Mouse (Mus musculus) Patski (cell line): ENCODE measurements around the gene Wdr5b. TPM values are rescaled to one million over a fixed set of nuclear protein-coding genes. Genes with fewer than 3 reads are reported as not detected.
"Not testable (repeated sequence)": the region's sequence is repeated elsewhere in the genome, so short reads cannot be mapped to it uniquely, and the experiment has no call there.

Source experiments
- ATAC-seq: fragments of 100-300 bp; one replicate; pipeline ENCODE4 v1.8.0; 2021
- CTCF ChIA-PET: fragments of 350-600 bp; sonication (Branson Sonifier 250); formaldehyde crosslinking; loops from one replicate; lab custom pipeline; 2022; ENCODE audit warnings: inconsistent platforms; lab: Charles Lee
- POLR2A ChIA-PET: fragments of 350-600 bp; sonication (Branson Sonifier 250); formaldehyde crosslinking; loops from one replicate; lab custom pipeline; 2022; ENCODE audit warnings: antibody characterized with exemption, inconsistent platforms; lab: Charles Lee
- DNase-seq: peaks from one replicate; pipeline ENCODE4 v3.0.0-alpha.2; 2011; ENCODE audit warnings: low read depth, low spot score
- H3K27me3 ChIP-seq: fragments of 371-371 bp; one replicate; pipeline ENCODE4 v1.5.1; 2021
- CTCF ChIP-seq: fragments of 100-300 bp; IDR thresholded peaks from one replicate; pipeline ENCODE4 v1.5.1; 2021
- in situ Hi-C: fragments of 300-500 bp; cut with MboI; formaldehyde crosslinking; loops from 3 replicates; pipeline ENCODE4 v1.11.1; 2018; ENCODE audit warnings: low pct_unique_long_range_greater_than_20kb, mixed read lengths
- polyA plus RNA-seq: library from polyadenylated mRNA; unstranded; gene quantifications from one replicate; pipeline ENCODE4 v1.2.3, GENCODE M21; 2021

Gene Wdr5b
- polyA plus RNA-seq, 1 experiment from 2014 or later = 1.9 TPM

DNA sequence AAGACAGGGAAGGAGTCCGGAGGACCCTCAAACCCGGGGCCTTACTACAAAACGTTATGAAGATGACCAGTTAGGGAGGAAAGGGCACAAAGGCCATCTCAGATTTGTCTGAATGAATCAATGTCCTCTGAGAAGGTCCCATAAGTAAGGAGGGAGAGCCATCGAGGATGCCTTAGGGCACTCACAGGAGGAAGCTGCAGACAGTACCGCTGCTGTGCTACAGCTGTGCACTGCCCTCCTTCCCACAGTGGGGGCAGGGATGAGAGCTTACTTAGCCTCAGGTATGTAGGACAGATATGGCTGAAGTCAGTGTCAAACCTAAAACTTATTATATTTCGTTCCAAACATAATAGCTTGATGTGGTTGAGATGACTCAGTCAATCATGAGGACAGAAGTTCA lies 10.5 kb downstream of the Wdr5b start:
- TF ChIP-seq CTCF = no peak
- H3K27me3 ChIP-seq = no peaks in the 10 kb centered on the region
- no peak for ATAC-seq
- in situ Hi-C loops = no loop called here
- no peak for DNase-seq
- POLR2A ChIA-PET = interaction anchor here (0.8 kb wide), 1 partner anchor 367 kb away, joined by 4 read pairs; no protein-coding TSS in a partner anchor
- CTCF ChIA-PET = no interaction called here

DNA sequence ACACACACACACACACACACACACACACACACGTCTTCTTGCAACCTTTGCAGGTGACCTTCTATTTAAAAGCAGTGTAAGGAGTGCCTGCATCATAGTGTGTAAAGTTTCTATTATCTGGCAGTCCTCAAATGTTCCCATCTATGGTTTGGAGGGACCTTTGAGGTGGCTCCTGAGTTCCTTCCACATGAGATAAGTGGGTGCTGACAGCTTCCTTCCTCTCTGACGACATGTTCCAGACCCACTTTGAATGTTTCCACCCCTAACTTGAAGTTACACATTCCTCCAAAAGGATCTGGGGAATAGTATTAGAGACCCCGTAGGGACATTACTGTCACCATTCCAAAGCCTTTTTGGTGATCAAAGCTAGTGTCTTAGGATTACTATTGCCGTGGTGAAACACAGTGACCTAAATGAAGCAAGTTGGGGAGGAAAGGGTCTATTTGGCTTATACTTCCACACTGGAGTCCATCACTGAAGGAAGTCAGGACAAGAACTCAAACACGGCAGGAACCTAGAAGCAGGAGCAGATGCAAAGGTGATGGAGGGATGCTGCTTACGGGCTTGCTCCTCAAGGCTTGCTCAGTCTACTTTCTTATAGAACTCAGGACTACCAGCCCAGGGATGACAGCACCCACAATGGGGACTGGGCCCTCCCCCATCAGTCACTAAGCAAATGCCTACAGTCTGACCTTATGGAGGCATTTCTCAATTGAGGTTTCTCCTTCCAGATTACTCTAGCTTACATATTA lies 12.7 kb downstream of the Wdr5b start:
- ChIA-PET CTCF (interaction anchor here (1.4 to 3.0 kb wide), 3 partner anchors 8 to 15 kb away, joined by 3 to 13 read pairs (median 4); no protein-coding TSS in a partner anchor), POLR2A (no interaction called here)
- ATAC-seq = no peak
- no peak for DNase-seq
- in situ Hi-C loops = no loop called here
- no peaks in the 10 kb centered on the region for H3K27me3 ChIP-seq
- no peak for TF ChIP-seq CTCF

GRCm38 (mm10) chr16:36054920-36055319 lies 13.9 kb downstream of the Wdr5b start:
- H3K27me3 ChIP-seq = no peaks in the 10 kb centered on the region
- no peak for ATAC-seq
- TF ChIP-seq CTCF = no peak
- CTCF ChIA-PET = interaction anchor here (1.2 to 3.0 kb wide), 2 partner anchors 9 to 13 kb away, joined by 3 to 13 read pairs; no protein-coding TSS in a partner anchor
- DNase-seq = no peak
- in situ Hi-C loops = no loop called here
- POLR2A ChIA-PET = no interaction called here

- CTCF ChIA-PET = no interaction called here
- no peaks in the 10 kb centered on the region for H3K27me3 ChIP-seq
- TF ChIP-seq CTCF = no peak
- POLR2A ChIA-PET = no interaction called here
- in situ Hi-C loops = no loop called here
- ATAC-seq = no peak
- DNase-seq = no peak
Observed at GRCm38 (mm10) chr16:36056416-36056815, 15.4 kb downstream of the Wdr5b start.

DNA sequence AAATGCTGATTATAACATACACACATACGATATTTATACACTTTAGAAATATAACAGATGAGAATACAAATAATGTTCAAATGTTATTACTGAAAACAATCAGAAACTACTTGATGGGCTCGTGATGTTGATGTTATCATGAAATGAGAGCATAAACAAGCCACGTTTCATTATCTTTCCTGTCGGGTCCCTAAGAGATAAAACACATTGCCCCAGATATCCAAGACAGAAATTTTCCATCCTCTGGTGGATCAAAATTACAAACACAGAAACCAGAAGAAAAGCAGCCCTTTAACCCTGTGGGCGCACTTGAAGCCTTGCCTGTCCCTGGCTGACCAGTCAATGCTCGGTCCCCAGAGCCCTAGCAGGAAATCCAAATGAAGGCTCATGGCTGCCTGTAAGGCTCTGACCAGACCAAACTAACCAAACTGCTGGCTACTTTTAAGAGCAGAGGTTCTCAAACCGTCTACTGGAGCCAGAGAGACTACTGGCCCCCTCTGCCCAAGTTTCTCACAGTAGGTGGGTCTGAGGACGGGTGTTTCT lies 17.0 kb downstream of the Wdr5b start:
- in situ Hi-C loops = no loop called here
- POLR2A ChIA-PET = no interaction called here

GRCm38 (mm10) chr16:36062534-36062933 lies 21.5 kb downstream of the Wdr5b start:
- ATAC-seq, POLR2A ChIA-PET, DNase-seq, CTCF ChIA-PET, in situ Hi-C loops, H3K27me3 ChIP-seq: not testable (repeated sequence)

More for the DNA sequence above, 17.0 kb downstream of the Wdr5b start:
- no peaks in the 10 kb centered on the region for H3K27me3 ChIP-seq
- CTCF ChIA-PET = no interaction called here
- no peak for TF ChIP-seq CTCF
- ATAC-seq (no peak), DNase-seq (no peak)

DNA sequence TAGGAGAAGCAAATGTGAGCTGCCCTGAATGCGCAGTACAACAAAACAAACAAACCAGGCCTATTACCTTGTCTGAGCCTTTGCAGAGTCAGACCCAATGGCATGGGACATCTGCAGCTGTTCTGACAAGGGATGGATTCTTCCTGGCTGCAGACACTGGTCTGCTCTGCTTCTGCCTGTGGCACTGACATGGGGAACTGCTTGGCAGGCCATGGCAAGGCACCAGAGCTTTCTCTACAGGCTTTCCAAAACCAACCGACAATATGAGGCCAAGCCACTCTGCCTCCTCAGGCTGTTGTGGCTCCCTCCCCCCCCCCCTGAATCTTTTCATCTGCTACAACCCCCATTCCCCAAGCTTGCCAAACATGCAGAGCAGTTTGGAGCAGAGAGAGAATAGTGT lies 22.3 kb downstream of the Wdr5b start:
- H3K27me3 ChIP-seq = no peaks in the 10 kb centered on the region
- no peak for DNase-seq
- POLR2A ChIA-PET = no interaction called here
- CTCF ChIA-PET = no interaction called here
- no peak for TF ChIP-seq CTCF
- in situ Hi-C loops = no loop called here
- no peak for ATAC-seq

DNA sequence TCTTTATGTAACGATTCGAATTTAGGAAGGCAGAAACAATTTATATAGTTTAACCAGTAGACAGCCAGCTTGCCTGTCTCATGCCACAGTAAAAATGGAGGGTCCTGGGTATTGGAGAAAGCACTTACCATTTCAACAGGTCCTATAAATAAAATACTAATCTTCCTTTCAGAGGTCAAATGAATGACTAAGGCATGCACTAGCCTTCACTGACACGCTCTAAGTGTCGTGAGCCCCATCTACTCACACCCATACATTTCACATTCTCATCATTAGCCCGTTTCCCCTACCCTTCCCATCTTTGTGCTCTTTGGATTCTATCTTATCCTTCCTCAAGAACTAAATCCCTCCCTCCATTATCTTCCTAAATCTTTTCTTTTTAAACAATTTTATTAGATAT lies 23.9 kb downstream of the Wdr5b start:
- DNase-seq (no peak), ATAC-seq (no peak)
- ChIA-PET POLR2A (no interaction called here), CTCF (no interaction called here)
- in situ Hi-C loops = no loop called here
- TF ChIP-seq CTCF = no peak
- no peaks in the 10 kb centered on the region for H3K27me3 ChIP-seq

DNA sequence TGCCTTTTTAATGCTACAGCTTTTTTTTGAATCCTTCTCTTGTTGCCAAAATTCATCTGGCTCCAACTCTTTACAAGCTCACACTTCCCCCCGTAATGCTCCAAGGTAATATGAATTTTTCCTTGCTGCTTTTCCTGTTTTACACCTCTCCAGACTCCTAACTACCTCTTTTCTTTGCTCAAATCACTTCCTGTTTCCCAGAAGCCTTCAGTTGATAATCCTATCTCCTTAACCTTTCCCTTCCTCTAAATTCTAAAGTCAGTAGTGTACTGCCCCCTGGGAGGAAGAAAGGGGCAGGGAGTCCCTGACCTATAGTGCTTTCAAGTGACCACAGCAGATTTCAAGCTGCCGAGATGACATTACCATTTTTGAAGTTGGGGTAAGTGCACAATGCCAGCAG lies 26.7 kb downstream of the Wdr5b start:
- in situ Hi-C loops = no loop called here
- no peak for TF ChIP-seq CTCF
- DNase-seq (no peak), ATAC-seq (no peak)
- CTCF ChIA-PET = interaction anchor here (1.2 to 1.6 kb wide), 3 partner anchors 12 to 20 kb away, joined by 3 to 4 read pairs (median 3); no protein-coding TSS in a partner anchor
- no peaks in the 10 kb centered on the region for H3K27me3 ChIP-seq
- POLR2A ChIA-PET = interaction anchor here (0.7 kb wide), 1 partner anchor 27 kb away, joined by 3 read pairs; no protein-coding TSS in a partner anchor

GRCm38 (mm10) chr16:36068356-36068755 lies 27.4 kb downstream of the Wdr5b start:
- CTCF ChIA-PET = interaction anchor here (1.1 to 1.4 kb wide), 4 partner anchors 13 to 20 kb away, joined by 3 read pairs; no protein-coding TSS in a partner anchor
- DNase-seq (no peak), ATAC-seq (no peak)
- POLR2A ChIA-PET = interaction anchor here (1.5 kb wide), 1 partner anchor 21 kb away, joined by 3 read pairs; no protein-coding TSS in a partner anchor
- H3K27me3 ChIP-seq = no peaks in the 10 kb centered on the region
- in situ Hi-C loops = no loop called here
- no peak for TF ChIP-seq CTCF
